Mouse (Mus musculus) small intestine, adult 2 months (tissue): ENCODE data around the gene Gm8994. TPM values are rescaled to one million over a fixed set of nuclear protein-coding genes. Genes with fewer than 3 reads are reported as not detected.
"Not testable (repeated sequence)": the region's sequence is repeated elsewhere in the genome, so short reads cannot be mapped to it uniquely, and the experiment has no call there.

ENCODE experiments used
- H3K27ac ChIP-seq: fragments of 200-500 bp; 2 replicates; pipeline ENCODE4 v1.5.1; 2012; ENCODE audit warnings: low read depth, low read length, control low read depth, inconsistent platforms; ENCODE audit not compliant: insufficient read depth
- H3K27me3 ChIP-seq: fragments of 200-500 bp; 2 replicates; pipeline ENCODE4 v1.6.1; 2012; ENCODE audit warnings: mild to moderate bottlenecking, moderate library complexity, low read length, inconsistent platforms; ENCODE audit not compliant: control insufficient read depth, insufficient read depth
- H3K36me3 ChIP-seq: fragments of 200-500 bp; 2 replicates; pipeline ENCODE4 v1.6.1; 2012; ENCODE audit warnings: mild to moderate bottlenecking, low read length, control low read depth, inconsistent platforms; ENCODE audit not compliant: control insufficient read depth, insufficient read depth
- H3K4me1 ChIP-seq: fragments of 200-500 bp; 2 replicates; pipeline ENCODE4 v1.6.1; 2012; ENCODE audit warnings: low read length, inconsistent platforms, mixed read lengths; ENCODE audit not compliant: control insufficient read depth, insufficient read depth, insufficient read length
- H3K4me3 ChIP-seq: fragments of 200-500 bp; 2 replicates; pipeline ENCODE4 v1.5.1; 2012; ENCODE audit warnings: low read depth, mild to moderate bottlenecking, control low read depth, inconsistent platforms, low read length, moderate library complexity
- CTCF ChIP-seq: fragments of 200-500 bp; IDR thresholded peaks from 2 replicates; pipeline ENCODE4 v1.5.1; 2012; ENCODE audit warnings: low read depth, mild to moderate bottlenecking, control low read depth, inconsistent platforms, low read length, moderate library complexity, mixed read lengths; ENCODE audit not compliant: insufficient replicate concordance, insufficient read length; ENCODE audit errors: extremely low read depth
- POLR2A ChIP-seq: fragments of 200-500 bp; IDR thresholded peaks from 2 replicates; pipeline ENCODE4 v1.6.1; 2012; ENCODE audit warnings: low read depth, mild to moderate bottlenecking, control low read depth, inconsistent platforms, low read length, moderate library complexity
- WGBS: fragments of 180-500 bp; shearing (Covaris S2); methylation state at CpG from one replicate; pipeline ENCODE4 v1.1.7; 2018; 5-methylcytosine and 5-hydroxymethylcytosine counted together
- polyA plus RNA-seq: library from polyadenylated mRNA; depleted of rRNA; stranded (reverse); fragments of >200 nt; gene quantifications from 2 replicates; pipeline ENCODE4 v1.2.3, GENCODE M21; 2012

The Gm8994 gene
- polyA plus RNA-seq, 1 experiment: not detected

DNA sequence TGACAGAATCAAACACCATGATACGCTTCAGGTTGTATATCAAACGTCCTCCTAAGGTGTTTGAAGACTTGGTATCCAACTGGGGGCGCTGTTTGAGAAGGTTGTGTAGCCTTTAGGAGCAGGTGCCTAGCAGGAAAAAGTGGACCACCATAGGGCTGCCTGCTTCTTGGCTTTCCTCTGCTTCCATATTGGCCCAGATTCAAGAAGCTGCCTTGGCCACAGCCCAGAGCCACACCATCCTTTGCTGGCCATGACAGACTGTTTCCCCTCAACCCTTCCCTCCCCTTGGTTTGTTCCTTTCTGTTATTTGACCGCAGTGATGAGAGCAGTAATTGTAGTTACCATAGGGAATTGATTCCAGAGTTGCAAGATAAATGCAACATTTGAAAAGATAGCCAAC, 31.5 kb upstream of the Gm8994 start:
- Histone ChIP-seq H3K27ac (no peak overlapping the region), H3K4me1 (no peaks in the 10 kb centered on the region; the same call in 1 of the 2 replicates), H3K4me3 (no peak overlapping the region), H3K36me3 (no peaks in the 10 kb centered on the region), H3K27me3 (no peaks in the 10 kb centered on the region)
- TF ChIP-seq POLR2A (no peak), CTCF (no peak)
- WGBS: 75% methylated on average over 4 of the region's 4 CpGs

- Histone ChIP-seq H3K27ac (no peak overlapping the region), H3K36me3 (no peaks in the 10 kb centered on the region), H3K27me3 (no peaks in the 10 kb centered on the region), H3K4me3 (no peak overlapping the region), H3K4me1 (no peaks in the 10 kb centered on the region; the same call in 1 of the 2 replicates)
- WGBS: 82% methylated on average over 2 of the region's 2 CpGs
- TF ChIP-seq CTCF (no peak), POLR2A (no peak)
Measured at GRCm38 (mm10) chr6:136296251-136296650, 31.1 kb upstream of the Gm8994 start.

DNA sequence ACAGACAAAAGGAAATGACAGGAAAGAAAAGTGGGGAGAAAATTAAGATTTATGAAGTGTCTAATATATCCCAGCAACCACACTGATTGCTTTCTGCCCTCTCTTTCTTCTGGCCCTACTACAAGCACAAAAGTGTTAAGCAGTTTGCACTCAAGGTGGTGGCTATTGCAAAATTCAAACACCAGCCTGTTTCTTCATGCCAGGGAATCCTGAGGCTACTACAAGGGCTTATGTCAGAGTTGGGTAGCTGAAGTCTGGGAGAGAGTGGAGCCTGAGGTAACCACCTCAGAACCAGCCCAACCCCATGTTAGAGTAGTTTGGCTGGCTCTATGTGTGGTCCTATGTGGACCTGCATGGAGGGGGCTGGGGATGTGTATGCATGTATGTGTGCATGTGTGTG, 23.8 kb upstream of the Gm8994 start:
- H3K27ac ChIP-seq: no peak overlapping the region
- H3K36me3 ChIP-seq: no peaks in the 10 kb centered on the region
- no peak for TF ChIP-seq CTCF
- no peak for TF ChIP-seq POLR2A
- H3K4me1 ChIP-seq: no peaks in the 10 kb centered on the region
- H3K4me3 ChIP-seq: no peak overlapping the region
- H3K27me3 ChIP-seq: no peaks in the 10 kb centered on the region

- Histone ChIP-seq H3K27ac (no peak overlapping the region), H3K4me3 (no peak overlapping the region), H3K36me3 (no peaks in the 10 kb centered on the region), H3K27me3 (no peaks in the 10 kb centered on the region), H3K4me1 (no peaks in the 10 kb centered on the region)
- WGBS: 84% methylated on average over 11 of the region's 11 CpGs
- no peak for TF ChIP-seq POLR2A
- no peak for TF ChIP-seq CTCF
Measured at GRCm38 (mm10) chr6:136304369-136304988, 22.9 kb upstream of the Gm8994 start.

GRCm38 (mm10) chr6:136309487-136309886, 17.9 kb upstream of the Gm8994 start:
- Histone ChIP-seq H3K27ac (no peak overlapping the region), H3K4me1 (no peaks in the 10 kb centered on the region), H3K36me3 (no peaks in the 10 kb centered on the region), H3K4me3 (no peak overlapping the region), H3K27me3 (no peaks in the 10 kb centered on the region)
- TF ChIP-seq CTCF: no peak
- TF ChIP-seq POLR2A: no peak
- 83% methylated on average over 2 of the region's 2 CpGs for WGBS

DNA sequence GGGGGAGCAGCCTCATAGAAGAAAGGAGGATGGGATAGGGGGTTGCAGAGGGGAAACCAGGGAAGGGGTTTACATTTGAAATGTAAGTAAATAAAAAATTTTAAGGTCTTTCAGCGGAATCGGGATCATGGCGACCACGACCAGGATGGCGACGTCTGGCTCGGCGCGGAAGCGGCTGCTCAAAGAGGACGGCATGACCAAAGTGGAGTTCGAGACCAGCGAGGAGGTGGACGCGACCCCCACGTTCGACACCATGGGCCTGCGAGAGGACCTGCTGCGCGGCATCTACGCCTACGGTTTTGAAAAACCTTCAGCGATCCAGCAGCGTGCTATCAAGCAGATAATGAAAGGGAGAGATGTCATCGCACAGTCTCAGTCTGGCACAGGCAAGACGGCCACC, 1.1 kb downstream of the Gm8994 start:
- 95% methylated on average over 26 of the region's 26 CpGs for WGBS
- not testable (repeated sequence) for H3K4me1 ChIP-seq, H3K36me3 ChIP-seq, H3K27me3 ChIP-seq, H3K4me3 ChIP-seq, H3K27ac ChIP-seq

DNA sequence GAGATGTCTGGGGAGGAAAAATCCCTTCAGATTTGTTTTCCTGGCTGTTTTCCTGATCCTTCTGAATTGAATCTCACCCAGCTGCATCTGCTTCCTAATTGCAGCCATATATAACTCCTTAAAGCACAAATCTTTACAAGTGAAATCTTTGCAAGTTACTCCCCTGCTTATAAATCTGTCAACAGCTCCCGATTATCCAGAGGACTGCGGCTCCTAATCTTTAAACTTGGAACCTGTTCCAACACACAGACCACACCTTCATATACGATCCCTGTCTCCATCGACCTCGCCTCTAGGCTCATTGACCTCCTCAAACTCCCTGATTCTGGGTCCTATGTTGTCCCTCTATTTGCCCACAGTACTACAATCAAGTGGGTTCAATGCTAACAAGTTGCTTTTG, 13.3 kb downstream of the Gm8994 start:
- Histone ChIP-seq H3K27me3 (no peaks in the 10 kb centered on the region), H3K36me3 (no peaks in the 10 kb centered on the region), H3K27ac (no peak overlapping the region), H3K4me1 (no peaks in the 10 kb centered on the region), H3K4me3 (no peak overlapping the region)
- WGBS: 36% methylated on average over 5 of the region's 5 CpGs
- no peak for TF ChIP-seq POLR2A
- TF ChIP-seq CTCF: no peak

- no peaks in the 10 kb centered on the region for H3K27me3 ChIP-seq
- 76% methylated on average over 1 of the region's 1 CpGs for WGBS
- TF ChIP-seq CTCF (no peak), POLR2A (no peak)
- no peaks in the 10 kb centered on the region for H3K36me3 ChIP-seq
- H3K4me1 ChIP-seq: no peaks in the 10 kb centered on the region
- H3K27ac ChIP-seq: no peak overlapping the region
- no peak overlapping the region for H3K4me3 ChIP-seq
Measured at GRCm38 (mm10) chr6:136341093-136341492, 13.8 kb downstream of the Gm8994 start.
